In genomic region chr6:60828047-60828428, GRCm38 (mm10) we compare ENCODE assay signal across 8 mouse cellular contexts. TPM values are rescaled to one million over a fixed set of nuclear protein-coding genes. Genes with fewer than 3 reads are reported as not detected.
DNase-seq lines count a peak whose midpoint lies in the region; ATAC-seq lines count a peak whose summit lies in the region.

No protein-coding gene starts in this region.

- peak overlapping the region; percentile 96 for H3K4me2 ChIP-seq in liver, embryonic 11.5 days

- ATAC-seq in liver, embryonic 11.5 days (replicated peaks; ENCODE audit: low FRiP score), result peak; percentile 96
- no peak for ATAC-seq in CD4-positive, CD25-positive, alpha-beta regulatory T cell, adult 4 months

- no peaks in the 10 kb centered on the region for H3K27me3 ChIP-seq in liver, embryonic 11.5 days (replicated peaks; ENCODE audit: control insufficient read depth, insufficient read depth, low read length)

- DNase-seq in cerebellum, adult 11 months, result peak; percentile 7
- DNase-seq in cerebellum, adult 9-11 months, result no peak
- DNase-seq in spleen, adult 12 weeks (ENCODE audit: low spot score), result peak; percentile 67
- DNase-seq in spleen, adult 18-20 months, result no peak
- DNase-seq in liver, embryonic 11.5 days (ENCODE audit: low spot score), result peak; percentile 58
- peak; percentile 41 to 55 for DNase-seq in spleen, postnatal 14 days (ENCODE audit: low spot score in 2 of 2)
- DNase-seq in lung, adult 18-20 months, result no peak

- peak overlapping the region; percentile 68 for H3K4me3 ChIP-seq in liver, embryonic 11.5 days (ENCODE audit: low read depth, low read length)

- H3K9me3 ChIP-seq in liver, embryonic 11.5 days (ENCODE audit: control insufficient read depth, low read length), result no peaks in the 10 kb centered on the region

- H3K36me3 ChIP-seq in liver, embryonic 11.5 days (ENCODE audit: control insufficient read depth, insufficient read depth, low read length), result no peaks in the 10 kb centered on the region

- peak overlapping the region; percentile 88 for H3K27ac ChIP-seq in liver, embryonic 11.5 days (ENCODE audit: low read depth, low read length)

- WGBS in liver, embryonic 11.5 days, result 40% methylated on average over 1 of the region's 1 CpGs

- H3K4me1 ChIP-seq in liver, embryonic 11.5 days (replicated peaks; ENCODE audit: control insufficient read depth, insufficient read depth, low read length), result peaks cover 9% of the 10 kb centered on the region; the same call in 1 of the 2 replicates

- peak overlapping the region; percentile 82 for H3K9ac ChIP-seq in liver, embryonic 11.5 days (ENCODE audit: low read depth, low read length)

RNA-seq across cellular contexts. Expression of gene Snca, which starts 1.6 kb away (rescaled TPM):
- polyA plus RNA-seq in liver, embryonic 11.5 days (2014; fragmentation: Nextera tagmentation; extraction: Ambion mirVana), result 93.8 and 102 TPM in 2 replicates
- not detected for polyA plus RNA-seq in CD4-positive, CD25-positive, alpha-beta regulatory T cell, adult 4 months (2017; shearing (Covaris generic))

Comparison
In these comparisons a context has a peak if more than half of its experiments do, and no peak if none do; other contexts are left out.
1. DNase-seq: peak in cerebellum, adult 11 months (single experiment), spleen, adult 12 weeks (single experiment), liver, embryonic 11.5 days (single experiment) and spleen, postnatal 14 days (2 of 2); none in cerebellum, adult 9-11 months (single experiment), spleen, adult 18-20 months (0 of 2) and lung, adult 18-20 months (0 of 2).
2. RNA of gene Snca, which starts 1.6 kb away (polyA plus RNA-seq): 93.8 to 102 TPM in liver, embryonic 11.5 days; not detected in CD4-positive, CD25-positive, alpha-beta regulatory T cell, adult 4 months; every median in the first group is over 10 times any median in the second.